Comparison of ENCODE assay signal across 8 mouse cellular contexts in the genomic region with DNA sequence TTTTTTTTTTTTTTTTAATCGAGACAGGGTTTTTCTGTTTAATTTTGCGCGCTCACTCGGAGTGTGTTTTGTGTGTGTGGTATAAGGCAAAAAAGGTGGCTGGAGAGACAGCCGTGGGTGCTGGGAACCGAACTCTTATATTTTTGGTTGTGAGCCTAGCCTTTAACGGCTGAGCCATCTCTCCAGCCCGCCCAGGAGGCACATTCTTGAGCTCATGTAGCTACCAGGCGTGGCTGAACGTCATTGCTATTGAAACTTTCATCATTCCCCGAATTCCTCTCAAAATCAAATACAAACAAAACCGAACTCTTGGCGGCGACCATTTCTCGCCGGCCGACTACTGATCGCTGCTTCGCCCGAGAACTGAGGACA. TPM values are rescaled to one million over a fixed set of nuclear protein-coding genes. Genes with fewer than 3 reads are reported as not detected.
DNase-seq lines count a peak whose midpoint lies in the region; ATAC-seq and TF ChIP-seq lines count a peak whose summit lies in the region.
"Not testable (repeated sequence)": the region's sequence is repeated elsewhere in the genome, so short reads cannot be mapped to it uniquely, and the experiment has no call there.

No protein-coding gene starts in this region.

- peak overlapping the region; percentile 75 for H3K9ac ChIP-seq in hindbrain, embryonic 13.5 days
- peak overlapping the region; percentile 77 for H3K9ac ChIP-seq in lung, postnatal 0 days (replicated peaks; ENCODE audit: low read depth)

- not testable (repeated sequence) for TF ChIP-seq CTCF in lung, postnatal 0 days (IDR thresholded peaks at IDR 0.05)

- H3K9me3 ChIP-seq in hindbrain, embryonic 13.5 days; lung, postnatal 0 days (ENCODE audit: low read length): not testable (repeated sequence)

- WGBS in hindbrain, embryonic 13.5 days, result 0% methylated on average over 20 of the region's 20 CpGs
- WGBS in lung, postnatal 0 days, result under 1% methylated on average over 20 of the region's 20 CpGs

- not testable (repeated sequence) for H3K36me3 ChIP-seq in hindbrain, embryonic 13.5 days; lung, postnatal 0 days (ENCODE audit: insufficient read depth, low read length)

- peak overlapping the region; percentile 59 for H3K4me2 ChIP-seq in hindbrain, embryonic 13.5 days
- H3K4me2 ChIP-seq in lung, postnatal 0 days (replicated peaks; ENCODE audit: low read depth, low read length), result peak overlapping the region; percentile 48

- peaks cover 11% of the 10 kb centered on the region for H3K4me1 ChIP-seq in hindbrain, embryonic 13.5 days (replicated peaks)
- H3K4me1 ChIP-seq in lung, postnatal 0 days (ENCODE audit: insufficient read depth, low read depth, low read length), result not testable (repeated sequence)

- peak overlapping the region; percentile 88 for H3K27ac ChIP-seq in hindbrain, embryonic 13.5 days
- H3K27ac ChIP-seq in lung, postnatal 0 days (ENCODE audit: low read length), result peak overlapping the region; percentile 90

- ATAC-seq in hindbrain, embryonic 13.5 days (ENCODE audit: low FRiP score), result peak; percentile 46; the same call in 1 of the 2 replicates
- ATAC-seq in lung, postnatal 0 days, result peak; percentile 50

- TF ChIP-seq EP300 in lung, postnatal 0 days (IDR thresholded peaks at IDR 0.05), result not testable (repeated sequence)

- not testable (repeated sequence) for H3K27me3 ChIP-seq in hindbrain, embryonic 13.5 days; lung, postnatal 0 days (replicated peaks; ENCODE audit: insufficient read depth, low read length)

- peak overlapping the region; percentile 60 for H3K4me3 ChIP-seq in hindbrain, embryonic 13.5 days
- peak overlapping the region; percentile 62 for H3K4me3 ChIP-seq in lung, postnatal 0 days (ENCODE audit: low read depth, low read length)

- DNase-seq in MN1 (ENCODE audit: low spot score), result peak; percentile 73
- peak; percentile 85 to 86 for DNase-seq in cerebellum, postnatal 25 days
- DNase-seq in frontal cortex, postnatal 14 days (ENCODE audit: low spot score in 2 of 2), result peak; percentile 77 to 83
- DNase-seq in layer of hippocampus, postnatal 14 days (ENCODE audit: low spot score in 2 of 2), result peak; percentile 83
- peak; percentile 90 for DNase-seq in lung, postnatal 0 days (ENCODE audit: low spot score)
- peak; percentile 75 for DNase-seq in ovary, postnatal 10 days (ENCODE audit: low spot score)
- peak; percentile 78 for DNase-seq in thymus, postnatal 0 days (ENCODE audit: low spot score)

RNA-seq across cellular contexts. Expression of gene Klrb1c, which starts 9.7 kb away (rescaled TPM):
- not detected in 2 replicates for polyA plus RNA-seq in hindbrain, embryonic 13.5 days (2015; fragmentation: Nextera tagmentation; extraction: Ambion mirVana)
- not detected for total RNA-seq in layer of hippocampus, postnatal 14 days (2021)
- polyA plus RNA-seq in lung, postnatal 0 days (2015; fragmentation: Nextera tagmentation; extraction: Ambion mirVana), result 0.41 and 0.50 TPM in 2 replicates
- polyA plus RNA-seq in thymus, postnatal 0 days (2015; fragmentation: Nextera tagmentation; extraction: Ambion mirVana), result 1.5 and 1.6 TPM in 2 replicates

RNA-seq across cellular contexts. Expression of gene Gm44511, which starts 27.4 kb away (rescaled TPM):
- polyA plus RNA-seq in hindbrain, embryonic 13.5 days (2015; fragmentation: Nextera tagmentation; extraction: Ambion mirVana), result not detected in 2 replicates
- not detected for total RNA-seq in layer of hippocampus, postnatal 14 days (2021)
- polyA plus RNA-seq in lung, postnatal 0 days (2015; fragmentation: Nextera tagmentation; extraction: Ambion mirVana), result 0.26 TPM in 1 of 2 replicates, not detected in the other
- polyA plus RNA-seq in thymus, postnatal 0 days (2015; fragmentation: Nextera tagmentation; extraction: Ambion mirVana), result 0.58 and 0.96 TPM in 2 replicates

RNA-seq across cellular contexts. Expression of gene Klrb1b, which starts 27.4 kb away (rescaled TPM):
- 0.08 TPM in 1 of 2 replicates, not detected in the other for polyA plus RNA-seq in hindbrain, embryonic 13.5 days (2015; fragmentation: Nextera tagmentation; extraction: Ambion mirVana)
- not detected for total RNA-seq in layer of hippocampus, postnatal 14 days (2021)
- 0.26 and 0.35 TPM in 2 replicates for polyA plus RNA-seq in lung, postnatal 0 days (2015; fragmentation: Nextera tagmentation; extraction: Ambion mirVana)
- polyA plus RNA-seq in thymus, postnatal 0 days (2015; fragmentation: Nextera tagmentation; extraction: Ambion mirVana), result 0.92 and 1.1 TPM in 2 replicates

Comparison
In these comparisons a context has a peak if more than half of its experiments do, and no peak if none do; other contexts are left out.
1. Peak in every context shown above with its lines: DNase-seq, ATAC-seq, H3K4me3 ChIP-seq and H3K27ac ChIP-seq.